Mouse (Mus musculus) cerebellum, postnatal 14 days (tissue): Measurements from ENCODE around the gene Olfr722.
"Not testable (repeated sequence)": the region's sequence is repeated elsewhere in the genome, so short reads cannot be mapped to it uniquely, and the experiment has no call there.

Experiments
- DNase-seq, 2 experiments: peaks; one replicate each; pipeline ENCODE4 v3.0.0; 2021; ENCODE audit warnings: mixed read lengths in 2 of 2

Olfr722 gene

DNA sequence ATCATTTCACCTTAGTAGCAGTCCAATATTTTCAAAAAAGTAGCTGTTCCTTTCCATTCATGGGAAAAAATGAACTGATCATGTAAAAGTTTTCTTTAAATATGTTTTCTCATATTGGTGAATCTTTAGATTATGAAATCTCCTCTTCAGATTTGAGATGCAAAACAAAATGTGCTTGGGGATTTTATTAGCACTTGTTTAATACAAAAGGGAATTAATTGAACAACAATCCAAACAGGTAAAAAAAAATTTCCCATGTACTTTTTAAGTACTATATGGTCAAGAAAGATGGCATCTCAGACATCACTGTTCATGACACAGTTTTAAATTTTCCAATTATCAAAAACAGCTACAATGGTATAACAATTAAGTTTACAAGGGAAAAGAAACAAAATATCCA lies at the start of gene Olfr722:
Gene Olfr722 (minus strand): TSS at position 101 of the 400 bp plus-strand sequence.
- no peak for DNase-seq

DNA sequence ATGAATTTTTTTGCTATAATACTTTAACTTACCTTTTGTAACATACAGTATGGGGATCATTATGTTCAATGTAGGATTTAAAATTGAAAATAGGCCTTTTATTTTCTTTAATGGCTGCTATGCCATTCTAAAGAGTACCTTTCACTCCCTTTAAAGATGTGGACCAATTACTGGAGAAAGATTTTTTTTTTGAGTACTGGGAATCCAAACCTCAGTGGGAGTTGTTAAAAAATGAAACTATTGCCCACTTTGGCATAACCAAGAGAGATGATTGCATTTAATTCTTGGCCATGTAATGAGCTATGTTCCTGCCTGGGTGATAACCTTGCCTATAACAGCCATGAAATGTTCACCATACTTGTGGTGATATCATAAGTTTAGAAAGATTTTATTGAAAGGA lies 29.9 kb upstream of the Olfr722 start, which contains the start of gene Olfr723:
Gene Olfr723 (minus strand): TSS at position 101 of the 400 bp plus-strand sequence.
- not testable (repeated sequence) for DNase-seq

DNA sequence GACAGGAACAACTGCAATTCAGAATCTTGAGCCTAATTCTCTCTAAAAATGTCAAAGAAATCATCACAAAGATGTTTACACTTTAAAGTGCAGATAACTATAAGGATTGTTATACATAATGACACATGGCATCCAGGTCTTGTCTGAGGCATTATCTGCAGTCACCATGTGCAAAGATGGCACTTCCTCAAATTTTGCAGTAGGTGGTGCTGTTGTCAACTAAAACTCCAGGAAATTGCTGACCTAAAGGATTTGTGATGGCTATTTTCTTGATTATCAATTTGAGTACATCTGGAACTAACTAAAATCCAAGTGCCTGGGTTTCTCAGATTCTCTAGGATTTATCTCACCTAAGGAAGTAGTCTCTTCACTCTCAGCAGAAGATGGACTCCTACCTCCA lies 41.4 kb downstream of the Olfr722 start:
- DNase-seq = peak; percentile 10 to 42
